Mouse (Mus musculus): ENCODE results near the gene Zfp975. TPM values are rescaled to one million over a fixed set of nuclear protein-coding genes. Genes with fewer than 3 reads are reported as not detected.

Zfp975 gene
- 1 to 10 TPM; 1.8 to 2.7 TPM for total RNA-seq (2023)

DNA sequence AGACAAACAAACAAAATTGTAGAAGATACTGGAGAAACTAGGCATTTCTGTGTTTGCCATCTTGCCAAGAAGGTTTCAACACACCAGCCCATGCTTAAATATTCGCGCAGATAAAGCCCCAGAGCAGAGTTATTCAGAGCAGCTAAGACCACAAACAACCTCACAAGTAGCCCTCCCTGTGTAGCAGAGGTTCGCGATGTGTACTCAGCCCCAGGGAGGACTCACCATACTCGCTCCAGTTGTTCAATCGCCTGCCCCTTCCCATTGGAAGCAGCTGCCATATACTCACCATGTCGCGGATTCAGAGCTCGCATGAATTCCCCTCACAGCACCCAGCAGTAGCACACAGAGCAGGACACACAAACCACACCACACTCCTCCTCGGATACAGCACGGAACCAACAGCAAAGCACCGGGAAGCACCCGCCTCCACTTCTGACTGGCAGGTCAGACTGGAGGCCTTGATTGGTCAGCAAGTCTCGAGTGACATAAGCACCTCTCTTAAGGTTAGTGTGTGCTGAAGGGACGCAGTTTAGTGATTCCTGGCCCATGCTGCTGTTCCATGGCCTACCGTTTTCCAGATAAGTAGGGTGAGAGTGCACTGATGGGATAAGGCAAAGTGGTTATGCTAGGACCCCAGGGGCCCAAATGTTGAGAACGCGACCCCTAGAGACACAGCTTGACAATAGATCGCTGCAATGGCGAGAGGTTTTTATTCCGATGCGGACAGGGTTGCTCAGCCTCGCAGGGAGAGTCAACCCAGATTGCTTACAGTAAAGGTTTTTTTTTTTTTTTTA lies at the start of gene Zfp975:
Gene Zfp975 (minus strand): TSS at position 381 of the 797 bp plus-strand sequence.

DNA sequence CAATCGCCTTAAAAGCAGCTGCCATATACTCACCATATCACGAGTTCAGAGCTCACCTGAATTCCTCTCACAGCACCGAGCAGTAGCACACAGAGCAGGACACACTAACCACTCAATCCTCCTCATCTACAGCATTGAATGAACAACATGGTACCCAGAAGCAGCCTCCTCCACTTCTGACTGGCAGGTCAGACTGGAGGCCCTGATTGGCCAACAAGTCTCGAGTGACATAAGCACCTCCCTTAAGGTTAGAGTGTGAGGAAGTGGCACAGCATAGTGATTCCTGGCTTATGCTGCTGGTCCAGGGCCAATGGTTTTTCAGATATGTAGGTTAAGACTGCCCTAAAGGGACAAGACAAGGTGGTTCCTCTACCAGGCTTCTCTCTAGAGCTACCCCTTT lies 34.4 kb upstream of the Zfp975 start, which contains the start of gene Gm17067:
Gene Gm17067 (minus strand): TSS at position 101 of the 400 bp plus-strand sequence.

DNA sequence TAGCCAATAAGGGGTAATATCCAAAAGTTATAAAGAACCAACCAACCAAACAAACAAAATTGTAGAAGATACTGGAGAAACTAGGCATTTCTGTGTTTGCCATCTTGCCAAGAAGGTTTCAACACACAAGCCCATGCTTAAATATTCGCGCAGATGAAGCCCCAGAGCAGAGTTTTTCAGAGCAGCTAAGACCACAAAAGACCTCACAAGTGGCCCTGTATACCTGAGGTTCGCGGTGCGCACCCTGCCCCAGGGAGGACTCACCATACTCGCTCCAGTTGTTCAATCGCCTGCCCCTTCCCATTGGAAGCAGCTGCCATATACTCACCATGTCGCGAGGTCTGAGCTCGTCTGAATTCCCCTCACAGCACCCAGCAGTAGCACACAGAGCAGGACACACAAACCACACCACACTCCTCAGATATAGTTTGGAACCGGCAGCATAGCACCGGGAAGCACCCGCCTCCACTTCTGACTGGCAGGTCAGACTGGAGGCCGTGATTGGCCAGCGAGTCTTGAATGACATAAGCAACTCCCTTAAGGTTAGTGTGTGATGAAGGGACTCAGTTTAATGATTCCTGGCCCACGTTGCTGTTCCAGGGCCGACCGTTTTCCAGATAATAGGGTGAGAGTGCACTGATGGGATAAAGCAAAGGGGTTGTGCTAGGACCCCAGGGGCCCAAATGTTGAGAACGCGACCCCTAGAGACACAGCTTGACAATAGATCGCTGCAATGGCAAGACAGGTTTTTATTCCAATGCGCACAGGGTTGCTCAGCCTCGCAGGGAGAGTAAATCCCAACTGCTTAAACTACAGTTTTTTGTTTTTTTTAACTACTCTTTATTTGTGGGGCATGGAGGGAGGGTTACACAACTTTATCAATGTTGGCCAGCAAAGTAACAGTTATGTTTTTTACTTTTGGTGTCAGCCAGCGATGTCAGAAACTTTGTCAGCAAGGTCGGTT lies 50.1 kb downstream of the Zfp975 start, which contains the start of gene Zfp976:
Gene Zfp976 (minus strand): TSS at position 437 of the 964 bp plus-strand sequence.

Other genes with a start within 250 kb of the Zfp975 start
- not detected for gene 4933421I07Rik, start 244.6 kb downstream of the Zfp975 start, total RNA-seq (2023)
- 10 to 100 TPM; 32.4 to 38.7 TPM for gene Zfp141, start 187.0 kb downstream of the Zfp975 start, total RNA-seq (2023)
- not detected for gene Gm21028, start 114.2 kb downstream of the Zfp975 start, total RNA-seq (2023)
- gene Zfp977, start 100.2 kb downstream of the Zfp975 start, total RNA-seq (2023), result not detected
- gene Zfp976, start 50.2 kb downstream of the Zfp975 start, total RNA-seq (2023), result under 1 TPM; 0.27 to 0.29 TPM
- not detected for gene Gm17067, start 34.3 kb upstream of the Zfp975 start, total RNA-seq (2023)
- not detected for gene Vmn2r62, start 100.8 kb upstream of the Zfp975 start, total RNA-seq (2023)
- under 1 TPM in 1 of 2 experiments, not detected in 1; 0.12 TPM for gene Gm2381, start 174.5 kb upstream of the Zfp975 start, total RNA-seq (2023)
- not detected for gene Vmn2r63, start 241.1 kb upstream of the Zfp975 start, total RNA-seq (2023)